27 mouse cellular contexts compared by ENCODE assay signal in the genomic region with DNA sequence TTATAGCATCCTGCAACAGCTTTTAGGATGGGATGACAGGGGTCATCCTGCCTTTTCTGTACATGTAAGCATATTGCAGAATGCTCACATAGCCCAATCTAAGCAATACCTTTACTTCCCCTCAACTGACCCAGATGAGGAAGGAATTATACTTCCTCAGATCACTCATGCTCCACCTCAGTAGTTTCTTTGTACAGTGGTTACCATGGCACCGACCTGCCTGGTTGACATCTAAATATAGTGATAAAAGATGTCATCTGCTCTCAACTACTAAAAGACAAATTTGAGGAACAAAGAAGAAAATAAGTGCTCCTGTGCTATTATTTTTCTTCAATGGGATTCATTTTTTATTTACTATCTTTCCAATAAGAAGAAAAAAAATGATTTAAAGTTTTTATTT.
"Had no signal": no experiment of that assay in that cellular context is flagged by ENCODE, and none has a peak within 500 bp of the region (broad histone marks: within the 10 kb centered on the region; RNA-seq: fewer than 3 reads in every experiment).

No protein-coding gene starts in this region.

- H3K27ac ChIP-seq: embryonic facial prominence, embryonic 10.5 days; embryonic facial prominence, embryonic 12.5 days; embryonic facial prominence, embryonic 13.5 days; embryonic facial prominence, embryonic 15.5 days; forebrain, embryonic 10.5 days; forebrain, embryonic 12.5 days; forebrain, embryonic 13.5 days; gastrocnemius, adult 2 months; heart, adult 2 months; heart, embryonic 10.5 days had no signal

- DNase-seq: cerebellum, adult 9-10 months; cerebellum, adult 9-11 months; cerebellum, postnatal 10 days; cerebellum, postnatal 14 days; cerebellum, postnatal 25 days; cerebellum, postnatal 36 days; embryo, embryonic 11 days; gastrocnemius, adult 2 months; gastrocnemius, postnatal 10 days; gastrocnemius, postnatal 14 days; gastrocnemius, postnatal 25 days; gastrocnemius, postnatal 36 days; heart, adult 11 months; heart, adult 18-20 months; heart, adult 2 months had no signal

- H3K9me3 ChIP-seq: embryonic facial prominence, embryonic 10.5 days; embryonic facial prominence, embryonic 12.5 days; embryonic facial prominence, embryonic 13.5 days; embryonic facial prominence, embryonic 15.5 days; forebrain, embryonic 10.5 days; forebrain, embryonic 12.5 days; forebrain, embryonic 13.5 days; heart, embryonic 10.5 days had no signal

- H3K4me1 ChIP-seq: embryonic facial prominence, embryonic 10.5 days; embryonic facial prominence, embryonic 12.5 days; embryonic facial prominence, embryonic 13.5 days; embryonic facial prominence, embryonic 15.5 days; forebrain, embryonic 10.5 days; forebrain, embryonic 12.5 days; forebrain, embryonic 13.5 days; heart, embryonic 10.5 days had no signal

- H3K4me2 ChIP-seq: embryonic facial prominence, embryonic 12.5 days; embryonic facial prominence, embryonic 13.5 days; embryonic facial prominence, embryonic 15.5 days; forebrain, embryonic 12.5 days; forebrain, embryonic 13.5 days; heart, embryonic 11.5 days had no signal

- H3K4me3 ChIP-seq: embryonic facial prominence, embryonic 10.5 days; embryonic facial prominence, embryonic 12.5 days; embryonic facial prominence, embryonic 13.5 days; embryonic facial prominence, embryonic 15.5 days; erythroblast, embryonic 14.5 days; forebrain, embryonic 10.5 days; forebrain, embryonic 12.5 days; forebrain, embryonic 13.5 days; gastrocnemius, adult 2 months; heart, adult 2 months; heart, embryonic 10.5 days had no signal

- ATAC-seq: forebrain, embryonic 13.5 days; forebrain, embryonic 14.5 days; forebrain, embryonic 16.5 days had no signal

- H3K36me3 ChIP-seq: embryonic facial prominence, embryonic 10.5 days; embryonic facial prominence, embryonic 12.5 days; embryonic facial prominence, embryonic 13.5 days; embryonic facial prominence, embryonic 15.5 days; forebrain, embryonic 10.5 days; forebrain, embryonic 12.5 days; heart, embryonic 10.5 days had no signal

- H3K9ac ChIP-seq: embryonic facial prominence, embryonic 12.5 days; embryonic facial prominence, embryonic 13.5 days; embryonic facial prominence, embryonic 15.5 days; forebrain, embryonic 12.5 days; forebrain, embryonic 13.5 days had no signal

- H3K27me3 ChIP-seq: embryonic facial prominence, embryonic 12.5 days; embryonic facial prominence, embryonic 13.5 days; embryonic facial prominence, embryonic 15.5 days; forebrain, embryonic 12.5 days; forebrain, embryonic 13.5 days had no signal
